Mouse (Mus musculus): ENCODE results near the gene Otop1. TPM values are rescaled to one million over a fixed set of nuclear protein-coding genes. Genes with fewer than 3 reads are reported as not detected.
A peak's percentile ranks its signal among the peaks of the same experiment; 100 is the strongest.

Gene Otop1
- polyA plus RNA-seq, 1 experiment from 2014 or later: 0.07 TPM

DNA sequence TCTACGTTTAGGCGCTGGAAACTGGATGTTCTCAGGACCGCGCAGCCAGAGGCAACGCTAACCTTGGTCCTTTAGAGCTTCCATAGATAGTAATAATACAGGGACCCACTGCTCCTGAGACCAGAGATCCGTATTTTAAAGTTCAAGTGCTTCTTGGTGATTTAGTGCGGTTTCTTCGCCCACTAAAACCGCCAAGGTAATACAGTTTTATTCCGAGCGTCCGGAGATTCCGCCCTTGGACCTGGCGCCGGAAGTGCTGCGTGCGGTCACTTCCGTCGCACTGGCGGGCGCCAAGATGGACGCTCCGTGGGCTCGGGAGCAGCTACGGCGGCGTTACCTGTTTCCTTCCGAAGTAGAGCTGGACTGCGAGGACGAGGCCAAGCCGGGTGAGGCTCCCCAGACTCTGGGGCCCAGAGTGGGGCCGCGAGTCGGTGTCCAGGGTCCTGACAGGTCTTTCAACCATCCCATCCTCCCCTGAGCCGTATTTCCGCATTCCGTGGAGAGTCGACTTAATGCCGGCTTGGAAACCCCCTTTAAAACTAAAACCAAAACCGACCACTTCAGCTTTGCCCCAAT is 15.6 kb upstream of the Otop1 start, which contains the start of gene Tmem128:
Tmem128 (plus strand) TSS at position 79 of the 576 bp plus-strand sequence.
- Histone ChIP-seq H3K27ac (peak within 1 kb of the TSS; percentile 92), H3K4me1 (replicated peaks) (peaks cover 9% of the 10 kb centered on the region), H3K9me3 (no peaks in the 10 kb centered on the region), H3K4me3 (peak within 1 kb of the TSS; percentile 89), H3K36me3 (peaks cover 31% of the 10 kb centered on the region), H3K27me3 (ENCODE audit: insufficient read depth, poor library complexity, severe bottlenecking) (no peaks in the 10 kb centered on the region)
- under 1% methylated on average over 40 of the region's 40 CpGs for WGBS
- peak; percentile 68 for DNase-seq (ENCODE audit: low spot score)

DNA sequence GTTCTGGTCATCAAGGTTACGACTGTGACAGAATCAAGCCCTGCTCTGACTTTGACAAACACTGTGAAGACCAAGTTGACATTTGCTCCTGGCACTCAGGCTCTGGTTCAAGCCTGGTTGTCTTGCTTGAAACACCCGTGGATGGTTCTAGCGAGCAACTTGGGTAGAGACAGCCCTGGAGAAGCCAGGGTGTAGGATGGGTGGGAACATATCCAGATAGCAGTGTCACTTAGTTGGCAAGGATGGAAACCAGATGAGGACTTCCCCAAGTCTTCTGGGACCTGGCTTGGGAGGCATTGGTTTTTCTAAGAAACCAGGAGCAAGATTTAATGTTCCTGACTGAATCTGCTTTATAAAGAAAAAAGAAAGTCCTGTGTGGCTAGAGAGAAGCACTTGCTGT is 4.8 kb upstream of the Otop1 start:
- Histone ChIP-seq H3K36me3 (peaks cover 50% of the 10 kb centered on the region), H3K27ac (no peak overlapping the region), H3K4me1 (replicated peaks) (no peaks in the 10 kb centered on the region), H3K4me3 (no peak overlapping the region), H3K27me3 (ENCODE audit: insufficient read depth, poor library complexity, severe bottlenecking) (peaks cover 28% of the 10 kb centered on the region), H3K9me3 (no peaks in the 10 kb centered on the region)
- DNase-seq (ENCODE audit: low spot score): no peak
- 94% methylated on average over 3 of the region's 3 CpGs for WGBS

- Histone ChIP-seq H3K27ac (no peak overlapping the region), H3K36me3 (peaks cover 22% of the 10 kb centered on the region), H3K4me3 (no peak overlapping the region), H3K27me3 (ENCODE audit: insufficient read depth, poor library complexity, severe bottlenecking) (peaks cover 57% of the 10 kb centered on the region), H3K4me1 (replicated peaks) (peaks cover 18% of the 10 kb centered on the region), H3K9me3 (no peaks in the 10 kb centered on the region)
- no peak for DNase-seq (ENCODE audit: low spot score)
- 90% methylated on average over 4 of the region's 4 CpGs for WGBS
These were observed 1.9 kb upstream of the Otop1 start for GRCm38 (mm10) chr5:38273831-38274230.

DNA sequence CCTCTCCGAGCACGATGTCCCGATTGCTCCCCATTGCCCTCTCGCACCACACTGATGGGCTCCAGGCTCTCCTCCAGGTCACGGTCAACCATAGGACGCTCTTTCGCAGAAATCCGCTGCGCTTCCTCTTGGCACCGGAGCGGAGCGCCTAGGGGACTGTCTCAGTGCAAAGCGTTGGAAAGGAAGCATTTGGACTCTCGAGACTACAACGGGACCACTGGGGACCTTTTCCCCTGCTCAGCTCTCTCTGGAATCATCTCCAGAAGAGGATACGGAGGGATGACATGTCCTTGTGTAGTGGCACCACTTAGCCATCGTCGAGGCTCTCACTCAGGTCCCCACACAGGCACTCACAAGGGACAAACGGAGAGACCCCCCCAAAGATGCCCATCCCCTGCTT is 679 bp downstream of the Otop1 start:
- peak; percentile 20 for DNase-seq (ENCODE audit: low spot score)

GRCm38 (mm10) chr5:38277098-38277866 is 1.5 kb downstream of the Otop1 start:
- peak; percentile 35 for DNase-seq (ENCODE audit: low spot score)
- H3K27me3 ChIP-seq (ENCODE audit: insufficient read depth, poor library complexity, severe bottlenecking): peaks cover 79% of the 10 kb centered on the region
- H3K36me3 ChIP-seq: no peaks in the 10 kb centered on the region
- H3K4me3 ChIP-seq: peak overlapping the region; percentile 48
- H3K9me3 ChIP-seq: no peaks in the 10 kb centered on the region
- no peak overlapping the region for H3K27ac ChIP-seq
- WGBS: 1% methylated on average over 65 of the region's 65 CpGs
- peaks cover 18% of the 10 kb centered on the region for H3K4me1 ChIP-seq (replicated peaks)

More for the DNA sequence above, 679 bp downstream of the Otop1 start:
- Histone ChIP-seq H3K27me3 (ENCODE audit: insufficient read depth, poor library complexity, severe bottlenecking) (peaks cover 79% of the 10 kb centered on the region), H3K36me3 (peaks cover 3% of the 10 kb centered on the region), H3K27ac (no peak overlapping the region), H3K9me3 (no peaks in the 10 kb centered on the region), H3K4me1 (replicated peaks) (peaks cover 18% of the 10 kb centered on the region), H3K4me3 (peak overlapping the region; percentile 29)
- WGBS: 2% methylated on average over 19 of the region's 19 CpGs

DNA sequence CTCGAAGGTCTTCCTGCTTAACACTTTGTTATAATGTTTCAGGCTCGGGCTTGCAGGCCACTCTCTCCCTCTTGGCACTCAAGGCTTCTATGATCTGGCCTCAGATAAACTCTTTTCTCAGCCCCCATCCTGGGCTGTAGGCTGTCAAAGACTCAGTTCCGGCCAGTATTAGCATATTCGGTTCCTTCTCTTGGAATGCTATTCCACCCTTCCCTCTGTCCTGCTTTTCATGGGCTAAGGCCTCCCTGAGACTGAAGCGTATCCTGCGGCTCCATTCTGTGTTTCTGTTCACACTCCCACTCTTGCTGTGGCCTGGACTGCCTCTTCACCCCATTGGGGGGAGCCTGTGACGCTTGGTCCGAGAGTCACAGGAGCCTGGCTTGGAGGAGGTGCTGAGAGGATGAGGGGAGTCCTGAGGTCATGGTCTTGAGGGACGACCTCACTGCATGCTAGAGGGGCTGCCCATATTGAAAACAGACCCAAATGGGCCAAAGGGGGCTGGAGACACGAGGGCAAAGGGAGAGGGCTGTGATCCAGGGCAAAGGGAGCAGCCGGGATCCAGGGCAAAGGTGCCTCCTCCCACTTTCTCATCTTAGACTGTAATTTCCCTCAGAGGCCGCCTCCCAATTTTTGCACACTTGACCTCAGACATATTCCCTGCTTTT is 2.3 kb downstream of the Otop1 start:
- Histone ChIP-seq H3K4me3 (peak overlapping the region; percentile 48), H3K9me3 (no peaks in the 10 kb centered on the region), H3K4me1 (replicated peaks) (peaks cover 18% of the 10 kb centered on the region), H3K27me3 (ENCODE audit: insufficient read depth, poor library complexity, severe bottlenecking) (peaks cover 83% of the 10 kb centered on the region), H3K36me3 (no peaks in the 10 kb centered on the region), H3K27ac (no peak overlapping the region)
- 16% methylated on average over 12 of the region's 12 CpGs for WGBS
- DNase-seq (ENCODE audit: low spot score): peak; percentile 19

DNA sequence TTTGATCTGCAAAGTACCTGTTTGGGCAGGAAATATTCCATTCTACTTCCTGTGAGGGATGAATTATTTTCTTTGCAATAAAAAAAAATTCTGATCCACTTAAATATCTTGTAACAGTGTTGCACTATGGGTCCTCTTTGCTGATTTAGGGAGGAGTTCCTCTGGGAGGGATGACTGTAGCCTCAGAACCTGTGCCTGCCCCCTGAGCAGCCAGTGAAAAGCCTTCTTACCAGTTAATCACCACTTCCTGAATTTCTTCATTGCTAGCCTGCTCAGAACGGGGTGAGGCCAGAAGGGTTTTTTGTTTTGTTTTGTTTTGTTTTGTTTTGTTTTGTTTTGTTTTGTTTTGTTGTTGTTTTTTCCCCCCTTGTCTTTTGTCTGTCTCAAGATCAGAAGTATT is 4.3 kb downstream of the Otop1 start:
- 44% methylated on average over 1 of the region's 1 CpGs for WGBS
- peaks cover 64% of the 10 kb centered on the region for H3K27me3 ChIP-seq (ENCODE audit: insufficient read depth, poor library complexity, severe bottlenecking)

GRCm38 (mm10) chr5:38285724-38286123 is 10.0 kb downstream of the Otop1 start:
- DNase-seq (ENCODE audit: low spot score): peak; percentile 35
- Histone ChIP-seq H3K4me3 (no peak overlapping the region), H3K4me1 (replicated peaks) (0 out of 2 replicates have a peak, but pooled peaks cover 4% of the 10 kb centered on the region), H3K27me3 (ENCODE audit: insufficient read depth, poor library complexity, severe bottlenecking) (peaks cover 8% of the 10 kb centered on the region), H3K27ac (no peak overlapping the region), H3K36me3 (no peaks in the 10 kb centered on the region), H3K9me3 (no peaks in the 10 kb centered on the region)
- 64% methylated on average over 9 of the region's 9 CpGs for WGBS

More for the DNA sequence above, 4.3 kb downstream of the Otop1 start:
- H3K36me3 ChIP-seq: no peaks in the 10 kb centered on the region
- no peak overlapping the region for H3K27ac ChIP-seq
- DNase-seq (ENCODE audit: low spot score): no peak
- H3K9me3 ChIP-seq: no peaks in the 10 kb centered on the region
- H3K4me3 ChIP-seq: no peak overlapping the region
- H3K4me1 ChIP-seq (replicated peaks): peaks cover 18% of the 10 kb centered on the region

- no peak overlapping the region for H3K4me3 ChIP-seq
- no peak for DNase-seq (ENCODE audit: low spot score)
- no peaks in the 10 kb centered on the region for H3K36me3 ChIP-seq
- H3K27ac ChIP-seq: no peak overlapping the region
- H3K4me1 ChIP-seq (replicated peaks): 0 out of 2 replicates have a peak, but pooled peaks cover 4% of the 10 kb centered on the region
- 93% methylated on average over 3 of the region's 3 CpGs for WGBS
- no peaks in the 10 kb centered on the region for H3K27me3 ChIP-seq (ENCODE audit: insufficient read depth, poor library complexity, severe bottlenecking)
- no peaks in the 10 kb centered on the region for H3K9me3 ChIP-seq
These were observed 12.7 kb downstream of the Otop1 start for GRCm38 (mm10) chr5:38288476-38288875.

- whole genome bisulfite sequencing: 87% methylated on average over 12 of the region's 12 CpGs
- Histone ChIP-seq H3K36me3 (no peaks in the 10 kb centered on the region), H3K9me3 (no peaks in the 10 kb centered on the region)
These were observed 26.1 kb downstream of the Otop1 start for GRCm38 (mm10) chr5:38301761-38302411.

GRCm38 (mm10) chr5:38302651-38303050 is 26.9 kb downstream of the Otop1 start:
- DNase-seq (ENCODE audit: low spot score): peak; percentile 18

More at GRCm38 (mm10) chr5:38301761-38302411, 26.1 kb downstream of the Otop1 start:
- Histone ChIP-seq H3K27ac (no peak overlapping the region), H3K4me3 (no peak overlapping the region), H3K4me1 (replicated peaks) (peaks cover 12% of the 10 kb centered on the region), H3K27me3 (ENCODE audit: insufficient read depth, poor library complexity, severe bottlenecking) (peaks cover 5% of the 10 kb centered on the region)
- no peak for DNase-seq (ENCODE audit: low spot score)

DNA sequence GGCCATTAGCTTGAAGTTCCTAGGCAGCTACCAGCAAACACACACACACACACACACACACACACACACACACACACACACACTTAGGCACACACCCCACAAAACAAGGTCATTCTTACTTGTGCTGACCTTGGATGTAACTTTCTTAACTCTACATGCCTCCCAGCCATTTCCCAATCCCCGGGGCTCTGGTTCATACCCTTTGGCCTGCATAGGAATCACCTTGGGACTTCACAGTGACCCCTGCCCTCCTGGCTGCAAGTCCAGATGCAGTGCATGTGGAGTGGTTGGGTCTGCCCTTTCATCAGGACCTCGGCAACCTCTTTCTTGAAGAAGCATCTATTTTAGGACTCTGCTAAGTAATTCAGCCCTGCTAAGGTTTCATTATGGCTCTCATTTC is 29.5 kb downstream of the Otop1 start:
- WGBS: 76% methylated on average over 2 of the region's 2 CpGs
- Histone ChIP-seq H3K36me3 (no peaks in the 10 kb centered on the region), H3K27ac (no peak overlapping the region), H3K4me3 (no peak overlapping the region), H3K27me3 (ENCODE audit: insufficient read depth, poor library complexity, severe bottlenecking) (peaks cover 17% of the 10 kb centered on the region), H3K4me1 (replicated peaks) (peaks cover 12% of the 10 kb centered on the region), H3K9me3 (no peaks in the 10 kb centered on the region)
- no peak for DNase-seq (ENCODE audit: low spot score)

More at GRCm38 (mm10) chr5:38302651-38303050, 26.9 kb downstream of the Otop1 start:
- WGBS: 27% methylated on average over 12 of the region's 12 CpGs
- Histone ChIP-seq H3K4me1 (replicated peaks) (peaks cover 12% of the 10 kb centered on the region), H3K9me3 (no peaks in the 10 kb centered on the region), H3K27ac (peak overlapping the region; percentile 62), H3K27me3 (ENCODE audit: insufficient read depth, poor library complexity, severe bottlenecking) (peaks cover 5% of the 10 kb centered on the region), H3K36me3 (no peaks in the 10 kb centered on the region), H3K4me3 (no peak overlapping the region)

All from hindbrain, embryonic 10.5 days (tissue).